Comparison of ENCODE assay signal across 22 mouse cellular contexts in genomic region chr2:44333295-44333694, GRCm38 (mm10).
DNase-seq lines count a peak whose midpoint lies in the region; ATAC-seq and TF ChIP-seq lines count a peak whose summit lies in the region.
"Had no signal": no experiment of that assay in that cellular context is flagged by ENCODE, and none has a peak within 500 bp of the region (broad histone marks: within the 10 kb centered on the region; RNA-seq: fewer than 3 reads in every experiment).

No protein-coding gene starts in this region.

- ATAC-seq in forebrain, embryonic 13.5 days = peak; percentile 61; the same call in 1 of the 2 replicates
- no peak for ATAC-seq in forebrain, embryonic 12.5 days (ENCODE audit: low FRiP score)
- ATAC-seq in midbrain, postnatal 0 days (ENCODE audit: low FRiP score) = no peak
- no peak for ATAC-seq in midbrain, embryonic 15.5 days (replicated peaks)
- ATAC-seq: intestine, postnatal 0 days had no signal

- H3K27me3 ChIP-seq in forebrain, embryonic 13.5 days = no peaks in the 10 kb centered on the region
- H3K27me3 ChIP-seq in forebrain, embryonic 12.5 days = no peaks in the 10 kb centered on the region
- no peaks in the 10 kb centered on the region for H3K27me3 ChIP-seq in midbrain, postnatal 0 days (ENCODE audit: insufficient read depth, low read length)
- no peaks in the 10 kb centered on the region for H3K27me3 ChIP-seq in midbrain, embryonic 15.5 days (replicated peaks)
- H3K27me3 ChIP-seq: embryonic facial prominence, embryonic 13.5 days; heart, embryonic 15.5 days; kidney, embryonic 15.5 days; liver, embryonic 15.5 days; stomach, embryonic 15.5 days had no signal

- 72% methylated on average over 4 of the region's 4 CpGs for WGBS in forebrain, embryonic 13.5 days
- 86% methylated on average over 4 of the region's 4 CpGs for WGBS in forebrain, embryonic 12.5 days
- WGBS in midbrain, postnatal 0 days = 79% methylated on average over 4 of the region's 4 CpGs
- WGBS in midbrain, embryonic 15.5 days = 77% methylated on average over 4 of the region's 4 CpGs

- H3K4me1 ChIP-seq in forebrain, embryonic 13.5 days = peaks cover 8% of the 10 kb centered on the region; the same call in 1 of the 2 replicates
- peaks cover 3% of the 10 kb centered on the region; the same call in 1 of the 2 replicates for H3K4me1 ChIP-seq in forebrain, embryonic 12.5 days
- H3K4me1 ChIP-seq in midbrain, postnatal 0 days (ENCODE audit: insufficient read depth, low read length) = no peaks in the 10 kb centered on the region
- H3K4me1 ChIP-seq in midbrain, embryonic 15.5 days = no peaks in the 10 kb centered on the region
- H3K4me1 ChIP-seq: heart, embryonic 15.5 days; liver, embryonic 15.5 days; stomach, embryonic 15.5 days had no signal

- H3K27ac ChIP-seq in forebrain, embryonic 13.5 days = 0 out of 2 replicates have a peak overlapping the region, but pooled peaks have one; percentile 7
- H3K27ac ChIP-seq in forebrain, embryonic 12.5 days = no peak overlapping the region
- no peak overlapping the region for H3K27ac ChIP-seq in midbrain, postnatal 0 days (ENCODE audit: low read depth, low read length)
- no peak overlapping the region for H3K27ac ChIP-seq in midbrain, embryonic 15.5 days
- H3K27ac ChIP-seq: embryonic facial prominence, embryonic 13.5 days; heart, embryonic 15.5 days; liver, embryonic 15.5 days; stomach, embryonic 15.5 days had no signal

- TF ChIP-seq CTCF in midbrain, postnatal 0 days (IDR thresholded peaks at IDR 0.05) = no peak

- no peaks in the 10 kb centered on the region for H3K9me3 ChIP-seq in forebrain, embryonic 13.5 days (replicated peaks)
- H3K9me3 ChIP-seq in forebrain, embryonic 12.5 days = no peaks in the 10 kb centered on the region
- H3K9me3 ChIP-seq in midbrain, postnatal 0 days (ENCODE audit: low read length) = no peaks in the 10 kb centered on the region
- H3K9me3 ChIP-seq in midbrain, embryonic 15.5 days = no peaks in the 10 kb centered on the region
- H3K9me3 ChIP-seq: embryonic facial prominence, embryonic 13.5 days; heart, embryonic 15.5 days; kidney, embryonic 15.5 days; liver, embryonic 15.5 days; stomach, embryonic 15.5 days had no signal

- peak; percentile 13 to 20 for DNase-seq in heart, adult 18-20 months
- no peak for DNase-seq in heart, adult 9 months (ENCODE audit: low spot score in 2 of 2)
- DNase-seq in midbrain, postnatal 0 days (ENCODE audit: low spot score) = peak; percentile 45
- DNase-seq in thymus, postnatal 4 days = no peak
- DNase-seq in gastrocnemius, postnatal 36 days = no peak
- DNase-seq: adrenal gland, postnatal 25 days; cerebellum, adult 9-10 months; gastrocnemius, postnatal 25 days; kidney, postnatal 4 days; lung, embryonic 14.5 days; lung, postnatal 14 days; midbrain, embryonic 14.5 days; right cerebral cortex, postnatal 25 days had no signal

- intact Hi-C loops in gastrocnemius, postnatal 36 days (cut with DNase I) = no loop called here

- H3K4me3 ChIP-seq in forebrain, embryonic 13.5 days = no peak overlapping the region
- no peak overlapping the region for H3K4me3 ChIP-seq in forebrain, embryonic 12.5 days (replicated peaks)
- no peak overlapping the region for H3K4me3 ChIP-seq in midbrain, postnatal 0 days (ENCODE audit: low read depth, low read length)
- no peak overlapping the region for H3K4me3 ChIP-seq in midbrain, embryonic 15.5 days
- H3K4me3 ChIP-seq: embryonic facial prominence, embryonic 13.5 days; heart, embryonic 15.5 days; kidney, embryonic 15.5 days; liver, embryonic 15.5 days; stomach, embryonic 15.5 days had no signal

- H3K9ac ChIP-seq in forebrain, embryonic 13.5 days = no peak overlapping the region
- H3K9ac ChIP-seq in forebrain, embryonic 12.5 days = no peak overlapping the region
- H3K9ac ChIP-seq in midbrain, postnatal 0 days (replicated peaks; ENCODE audit: low read length, poor library complexity, severe bottlenecking) = no peak overlapping the region
- no peak overlapping the region for H3K9ac ChIP-seq in midbrain, embryonic 15.5 days
- H3K9ac ChIP-seq: embryonic facial prominence, embryonic 13.5 days; heart, embryonic 15.5 days; kidney, embryonic 15.5 days; liver, embryonic 15.5 days; lung, embryonic 14.5 days; stomach, embryonic 15.5 days had no signal

- H3K36me3 ChIP-seq in forebrain, embryonic 13.5 days (ENCODE audit: poor library complexity, severe bottlenecking) = no peaks in the 10 kb centered on the region
- no peaks in the 10 kb centered on the region for H3K36me3 ChIP-seq in forebrain, embryonic 12.5 days (replicated peaks)
- no peaks in the 10 kb centered on the region for H3K36me3 ChIP-seq in midbrain, postnatal 0 days (ENCODE audit: insufficient read depth, low read length)
- no peaks in the 10 kb centered on the region for H3K36me3 ChIP-seq in midbrain, embryonic 15.5 days (replicated peaks)
- H3K36me3 ChIP-seq: embryonic facial prominence, embryonic 13.5 days; heart, embryonic 15.5 days; kidney, embryonic 15.5 days; liver, embryonic 15.5 days; stomach, embryonic 15.5 days had no signal

- no peak overlapping the region for H3K4me2 ChIP-seq in forebrain, embryonic 13.5 days
- H3K4me2 ChIP-seq in forebrain, embryonic 12.5 days = no peak overlapping the region
- no peak overlapping the region for H3K4me2 ChIP-seq in midbrain, postnatal 0 days (ENCODE audit: low read depth, low read length, poor library complexity, severe bottlenecking)
- H3K4me2 ChIP-seq in midbrain, embryonic 15.5 days = no peak overlapping the region
- H3K4me2 ChIP-seq: embryonic facial prominence, embryonic 13.5 days; heart, embryonic 15.5 days; kidney, embryonic 15.5 days; liver, embryonic 15.5 days; lung, embryonic 14.5 days; stomach, embryonic 15.5 days had no signal

Comparison
In these comparisons a context has a peak if more than half of its experiments do, and no peak if none do; other contexts are left out.
1. DNase-seq: peak in heart, adult 18-20 months (2 of 2) and midbrain, postnatal 0 days (single experiment); none in heart, adult 9 months (0 of 2), thymus, postnatal 4 days (single experiment) and gastrocnemius, postnatal 36 days (0 of 2).